Mouse (Mus musculus) gastrocnemius, postnatal 36 days (tissue): ENCODE measurements around the gene Pawr. TPM values are rescaled to one million over a fixed set of nuclear protein-coding genes. Genes with fewer than 3 reads are reported as not detected.

Source experiments
- DNase-seq, 2 experiments: peaks; one replicate each; pipeline ENCODE4 v3.0.0; 2022
- intact Hi-C: fragments of 180-260 bp; cut with DNase I; formaldehyde crosslinking; loops from one replicate; pipeline ENCODE4 v1.15.1; 2025
- total RNA-seq, 2 experiments: library from RNA; stranded (reverse); gene quantifications; 2 replicates each; pipeline ENCODE4 v1.2.3; 2021

Gene Pawr
- total RNA-seq, 2 experiments from 2014 or later, result 0.48 to 0.89 TPM

DNA sequence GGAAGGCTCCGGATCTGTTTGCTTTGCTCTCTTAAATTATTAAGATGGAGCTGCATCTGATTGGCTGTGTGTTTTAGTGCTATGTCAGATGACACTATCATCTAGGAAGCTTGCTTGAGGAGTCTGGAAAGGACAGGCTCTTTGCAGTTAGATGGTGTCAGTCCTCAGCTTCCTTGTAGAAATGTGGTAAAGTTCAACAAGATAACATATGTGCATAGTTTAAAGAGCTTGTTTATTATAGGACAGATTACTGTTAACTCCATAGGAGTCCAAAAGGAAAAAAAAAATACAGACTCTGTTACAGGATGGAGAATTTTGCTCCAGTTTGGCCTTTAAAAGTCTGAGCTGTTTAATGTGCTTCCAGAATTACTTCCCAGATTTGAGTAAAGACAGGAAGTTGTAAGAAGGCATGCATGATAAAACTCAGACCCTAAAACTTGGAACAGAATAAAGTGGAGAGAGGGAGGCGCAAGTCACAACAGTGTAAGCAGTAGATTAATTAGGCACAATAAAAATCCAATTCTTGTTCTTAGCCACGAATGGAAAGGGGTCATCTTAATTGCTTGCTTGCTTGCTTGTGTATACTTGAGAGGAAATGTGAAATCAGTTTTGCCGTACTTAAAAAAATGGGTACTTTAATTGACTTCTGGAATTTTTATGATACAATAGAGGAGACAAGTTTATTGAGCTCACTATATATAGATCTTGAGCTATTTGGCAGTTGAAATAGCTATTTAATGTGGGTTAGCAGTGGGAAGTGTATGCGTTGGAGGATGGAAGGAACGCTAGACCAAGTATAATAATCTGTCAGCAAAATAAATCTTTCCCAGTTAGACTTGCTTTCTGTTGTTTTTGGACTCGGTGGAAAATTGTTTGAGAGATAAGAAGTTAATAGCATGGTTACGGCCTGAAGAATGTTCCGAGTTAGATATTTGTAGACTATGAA is 18.5 kb downstream of the Pawr start:
- no peak for DNase-seq
- intact Hi-C loops, result no loop called here

DNA sequence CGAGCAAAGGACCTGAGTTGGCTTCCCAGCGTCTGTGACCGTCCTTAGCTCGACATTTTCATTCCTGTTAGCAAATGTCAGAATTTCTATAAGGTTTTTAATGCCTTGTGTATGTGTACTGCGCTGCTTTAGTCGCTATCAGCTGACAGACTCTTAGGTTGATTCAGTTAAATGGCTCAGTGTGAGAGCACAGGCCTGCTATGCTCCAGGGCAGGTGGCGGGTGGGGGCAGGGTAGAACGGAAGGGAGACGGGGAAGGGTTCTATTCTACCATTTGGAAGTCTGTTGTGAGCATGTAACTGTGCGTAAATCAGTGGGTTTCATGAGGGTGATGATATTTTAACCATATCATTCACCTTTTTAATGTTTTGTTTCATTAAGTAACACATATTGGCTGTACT is 21.0 kb downstream of the Pawr start:
- intact Hi-C loops, result no loop called here
- no peak for DNase-seq

DNA sequence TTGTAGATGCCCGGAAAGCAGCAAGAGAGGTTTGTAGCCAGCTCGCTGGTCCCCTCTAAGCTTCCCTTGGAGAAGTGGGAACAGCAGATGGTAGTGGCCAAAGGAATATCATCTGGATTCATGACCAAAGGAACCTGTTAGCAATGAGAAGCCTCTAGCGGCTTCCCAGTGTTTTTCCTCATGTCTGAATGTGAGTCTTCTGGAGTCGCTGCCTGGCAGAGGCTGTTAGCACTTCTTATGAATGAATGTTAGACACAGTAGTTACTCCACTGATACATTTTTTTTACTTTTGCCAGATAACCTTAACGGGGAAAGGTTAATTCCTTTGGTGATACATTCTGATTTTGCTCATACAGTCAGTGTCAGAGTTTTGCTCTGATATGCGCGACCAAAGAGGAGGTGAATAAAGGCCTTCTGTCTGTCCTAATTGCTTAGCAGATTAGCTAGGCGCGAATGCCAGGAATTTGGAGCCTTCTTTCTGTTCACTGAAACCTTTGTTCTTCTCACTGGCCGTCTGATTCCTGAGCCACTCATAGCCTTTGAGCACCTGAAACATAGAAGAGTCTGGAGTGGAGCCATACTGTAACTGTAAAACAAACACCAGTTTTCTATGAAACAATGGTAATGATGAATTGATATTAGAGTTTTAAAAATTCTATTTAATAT is 22.9 kb downstream of the Pawr start:
- intact Hi-C loops, result no loop called here
- no peak for DNase-seq

DNA sequence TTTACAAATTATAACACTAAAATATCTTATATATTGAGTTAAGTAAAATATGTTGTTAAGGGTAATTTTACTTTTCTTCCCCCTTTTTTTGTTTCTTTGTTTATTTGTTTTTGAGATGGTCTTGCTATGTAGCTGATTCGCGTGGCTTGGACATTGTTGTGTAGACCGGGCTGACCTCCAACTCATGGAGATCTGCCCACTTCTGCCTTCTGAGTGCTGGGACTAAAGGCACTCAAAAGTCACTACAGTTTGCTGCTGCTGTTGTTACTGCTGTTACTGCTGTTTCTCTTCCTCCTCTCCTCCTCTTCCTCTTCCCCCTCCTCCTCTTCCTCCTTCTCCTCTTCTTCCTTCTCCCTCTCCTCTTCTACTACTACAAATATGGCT is 23.5 kb downstream of the Pawr start:
- DNase-seq, result no peak
- intact Hi-C loops, result no loop called here

DNA sequence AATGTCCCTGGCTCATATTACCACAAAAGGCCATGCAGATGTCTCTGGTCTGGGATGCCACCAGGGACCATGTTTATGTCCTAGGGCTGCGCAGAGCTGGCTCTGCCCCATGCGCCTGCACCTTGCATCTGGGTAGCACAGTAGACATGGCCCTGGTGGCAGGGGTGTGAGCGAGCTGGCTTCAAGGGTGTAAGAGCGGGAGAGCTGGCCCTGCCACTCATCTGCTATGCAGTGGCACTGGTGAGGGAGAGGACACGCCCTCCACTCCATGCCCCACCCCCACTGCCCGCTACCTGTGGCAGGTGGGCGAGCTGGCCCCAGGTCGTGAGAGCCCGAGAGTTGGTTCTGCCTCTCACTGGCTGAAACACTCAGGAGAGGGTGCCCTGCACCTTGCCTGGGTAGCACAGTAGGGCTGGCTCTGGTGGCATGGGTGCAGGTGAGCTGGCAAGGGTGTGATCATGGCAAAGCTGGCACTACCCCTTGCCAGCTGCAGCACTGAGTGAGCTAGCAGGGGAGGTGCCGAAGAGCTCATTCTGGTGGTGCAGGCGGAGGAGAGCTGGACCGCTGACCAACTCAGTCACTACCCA is 24.8 kb downstream of the Pawr start:
- intact Hi-C loops, result no loop called here
- DNase-seq, result no peak

DNA sequence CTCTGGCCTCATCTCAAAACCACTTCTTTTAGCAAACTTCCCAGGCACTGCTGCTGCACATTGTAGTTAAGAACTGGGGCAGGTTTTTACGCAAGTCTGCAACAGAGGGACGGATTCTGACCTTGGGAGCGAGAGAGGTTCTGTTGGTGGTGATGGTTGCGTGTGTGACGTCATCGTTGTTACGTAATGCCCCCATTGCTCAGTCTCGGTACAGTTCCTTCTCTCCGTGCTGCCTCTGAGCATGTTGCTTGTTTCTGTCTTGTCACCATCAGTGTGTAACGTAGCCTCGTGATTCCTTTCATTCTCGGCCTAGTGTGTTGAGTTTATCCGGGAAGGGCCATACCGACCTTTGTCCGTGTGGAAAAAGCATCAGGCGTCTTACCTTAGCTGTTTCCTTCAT is 28.1 kb downstream of the Pawr start:
- intact Hi-C loops, result no loop called here
- DNase-seq, result no peak

DNA sequence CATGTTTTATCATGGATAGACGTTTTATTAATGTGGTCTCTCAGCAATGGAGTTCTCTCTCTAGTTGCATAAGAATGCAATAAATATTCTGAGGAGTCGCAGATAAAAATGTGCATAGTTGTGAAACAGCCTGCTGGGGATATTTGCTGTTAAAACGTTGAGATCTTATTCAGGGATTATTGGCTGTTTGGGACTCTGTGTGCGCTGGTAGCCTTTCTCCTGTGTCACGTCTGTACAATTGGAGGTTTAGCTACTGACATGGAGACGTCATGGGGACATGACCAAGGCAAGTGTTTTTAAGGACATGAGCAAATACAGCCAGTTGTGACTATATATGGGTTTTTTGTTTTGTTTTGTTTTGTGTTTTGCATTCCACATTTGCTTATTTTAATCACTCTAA is 28.9 kb downstream of the Pawr start:
- no peak for DNase-seq
- intact Hi-C loops, result no loop called here

DNA sequence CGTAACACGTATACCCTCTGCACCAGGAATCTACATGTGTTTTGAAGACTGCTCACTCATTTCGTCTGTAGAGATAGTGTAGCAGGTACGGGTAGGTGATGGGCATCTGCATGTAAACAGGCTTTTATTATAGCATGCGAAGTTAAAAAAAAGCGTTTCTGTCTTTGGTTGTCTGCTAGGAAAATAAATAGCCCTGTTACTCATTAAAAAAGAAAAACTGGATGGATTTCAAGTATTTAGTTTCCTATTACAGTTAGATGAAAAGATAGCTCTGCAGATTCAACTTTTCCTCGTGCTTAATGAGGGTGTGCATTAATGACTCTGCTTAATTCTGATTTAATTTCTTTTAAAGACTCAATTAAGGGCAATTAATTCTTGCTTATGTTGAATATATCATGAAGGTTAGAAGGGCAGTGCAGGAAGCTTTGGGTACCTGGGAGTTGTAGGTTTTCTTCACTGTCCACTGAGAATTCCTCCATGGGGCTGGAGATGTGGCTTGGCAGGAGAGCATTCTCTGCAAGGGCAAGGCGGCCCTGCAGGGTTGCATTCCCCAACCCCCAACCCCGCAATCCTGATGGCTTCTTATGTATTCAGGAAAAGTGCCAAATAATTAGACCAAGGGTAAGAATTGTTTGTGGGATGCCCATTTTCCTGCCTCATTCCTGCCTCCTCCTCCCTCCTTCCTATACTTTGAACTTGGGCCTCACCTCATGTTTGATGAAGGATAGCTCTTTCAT is 29.7 kb downstream of the Pawr start:
- intact Hi-C loops, result no loop called here
- DNase-seq, result no peak

DNA sequence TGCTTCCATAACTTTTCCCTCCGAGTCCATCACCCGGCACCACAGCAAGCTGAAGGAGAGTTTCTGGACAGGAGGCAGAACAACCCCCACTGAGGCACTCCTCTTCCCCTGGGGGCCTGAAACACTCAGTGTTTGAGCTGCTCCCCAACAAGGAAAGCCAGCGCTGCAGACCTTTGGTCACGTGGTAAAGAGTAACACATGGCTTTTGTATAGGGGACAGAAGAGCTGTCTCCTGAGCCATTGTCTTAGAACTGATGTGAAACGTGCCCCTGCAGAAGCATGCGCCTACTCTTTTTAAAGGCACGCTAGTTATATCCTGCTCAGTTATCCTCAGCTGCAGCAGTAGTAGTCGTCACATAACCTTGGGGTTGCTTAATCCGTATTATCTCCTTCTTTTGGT is 32.0 kb downstream of the Pawr start:
- intact Hi-C loops, result no loop called here
- DNase-seq, result no peak

DNA sequence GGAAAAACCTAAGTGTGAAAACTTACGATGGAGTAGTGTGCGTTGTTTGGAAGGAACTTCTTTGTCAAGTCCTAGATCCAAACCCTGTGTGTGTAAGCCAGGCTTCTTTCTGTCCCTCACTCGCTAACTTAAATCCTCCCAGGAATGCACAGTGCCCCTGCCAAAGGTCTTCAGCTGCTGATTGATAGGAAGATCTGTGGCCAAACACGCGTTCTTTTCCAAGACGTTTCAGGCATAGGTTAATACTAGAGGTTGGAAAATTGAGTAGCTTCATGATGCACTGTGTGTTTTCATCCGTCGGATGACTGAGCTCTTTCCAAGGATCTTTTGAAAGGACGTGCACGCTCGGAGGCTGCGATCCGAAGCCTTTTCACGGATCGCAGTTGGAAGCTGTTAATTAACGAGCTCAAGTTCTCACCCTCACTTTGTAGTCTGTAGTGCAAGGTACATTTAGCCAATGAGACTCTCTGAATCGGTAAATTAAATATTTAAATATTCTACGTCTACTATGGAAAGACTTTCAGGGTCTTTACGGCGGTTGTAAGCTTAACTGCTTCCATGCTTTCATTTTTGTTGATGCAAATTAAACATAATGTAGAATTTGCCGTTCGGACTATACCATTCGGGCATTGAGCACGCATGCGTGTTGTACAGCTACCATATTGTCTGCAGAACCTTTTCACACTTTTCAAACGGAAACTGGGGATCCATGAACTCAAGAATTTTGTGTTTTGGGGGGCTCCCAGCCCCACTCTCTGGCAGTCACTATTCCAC is 33.2 kb downstream of the Pawr start:
- no peak for DNase-seq
- intact Hi-C loops, result no loop called here

DNA sequence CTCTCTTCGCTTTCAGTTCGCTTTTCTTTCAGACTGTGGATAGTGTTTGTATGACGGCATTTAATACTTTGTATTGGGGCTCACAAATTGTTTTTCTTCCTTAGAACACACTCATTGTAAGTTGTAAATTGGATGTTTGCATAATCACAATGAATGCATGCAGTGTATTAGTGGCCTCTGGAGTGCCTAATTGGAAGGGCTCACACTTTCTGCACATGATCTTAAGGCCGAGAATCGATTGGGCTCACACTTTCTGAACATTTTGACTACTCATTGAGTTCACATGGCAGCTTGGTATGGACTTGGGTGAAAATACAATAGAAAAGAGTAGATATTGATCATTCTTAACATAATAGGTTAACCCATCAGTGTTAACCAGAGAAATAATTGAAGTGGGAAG is 34.3 kb downstream of the Pawr start:
- intact Hi-C loops, result no loop called here
- DNase-seq, result no peak

DNA sequence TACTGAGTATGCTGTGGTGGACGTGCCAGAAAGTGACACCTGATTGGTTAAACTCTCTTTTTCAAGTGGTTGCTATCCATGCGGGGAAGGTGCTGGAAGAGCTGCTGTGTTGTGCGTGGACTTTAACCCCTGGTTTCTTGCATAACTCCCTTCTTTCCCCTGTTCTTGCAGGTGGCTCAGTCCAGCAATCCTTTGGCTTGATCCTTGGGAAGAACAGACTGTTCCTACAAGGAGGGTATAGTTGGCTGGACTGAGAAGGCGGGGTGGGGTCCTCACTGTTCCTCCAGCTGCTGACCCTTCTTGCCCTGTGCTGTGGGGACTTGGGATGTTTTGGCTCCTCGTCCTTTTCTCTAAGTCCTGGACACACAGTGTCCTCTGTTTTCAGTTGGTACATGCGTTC is 36.4 kb downstream of the Pawr start:
- DNase-seq, result no peak
- intact Hi-C loops, result no loop called here

DNA sequence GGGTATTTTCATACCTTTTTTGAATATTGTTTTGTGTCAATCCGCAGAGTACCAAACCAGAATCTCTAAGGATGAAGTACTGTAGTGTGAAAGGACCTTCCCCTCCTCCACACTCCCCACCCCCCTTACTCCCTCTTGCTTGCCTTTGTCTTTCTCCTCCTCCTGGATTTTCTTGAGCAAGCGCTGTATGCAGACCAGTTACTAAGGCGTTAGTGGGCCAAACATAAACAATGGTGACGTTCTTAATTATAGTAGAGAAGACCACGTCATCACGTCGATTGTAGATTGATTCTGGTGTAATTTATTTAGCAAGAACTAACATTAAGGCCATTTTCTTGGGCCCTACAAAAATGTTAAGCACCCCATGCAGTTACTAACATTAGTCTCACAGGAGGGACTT is 40.3 kb downstream of the Pawr start:
- no peak for DNase-seq
- intact Hi-C loops, result no loop called here

DNA sequence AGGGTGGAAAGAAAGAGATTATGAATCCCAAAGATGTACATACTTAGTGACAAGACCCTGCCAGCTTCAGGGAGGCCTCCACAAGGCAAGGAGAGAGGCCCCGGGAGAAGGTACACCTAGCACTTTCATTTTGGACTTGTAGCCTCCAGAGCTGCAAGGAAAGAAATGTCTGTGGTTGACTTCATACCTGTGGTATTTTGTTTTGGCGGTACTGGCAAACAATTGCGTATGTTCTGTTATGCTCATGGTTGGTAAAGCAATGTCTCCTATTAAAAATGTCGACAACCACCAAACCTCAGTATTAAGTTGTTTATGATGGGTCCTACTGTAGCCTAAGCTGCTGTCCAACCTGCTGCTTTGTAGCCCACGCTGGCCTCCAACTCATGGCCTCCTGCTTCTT is 40.9 kb downstream of the Pawr start:
- DNase-seq, result no peak
- intact Hi-C loops, result no loop called here

DNA sequence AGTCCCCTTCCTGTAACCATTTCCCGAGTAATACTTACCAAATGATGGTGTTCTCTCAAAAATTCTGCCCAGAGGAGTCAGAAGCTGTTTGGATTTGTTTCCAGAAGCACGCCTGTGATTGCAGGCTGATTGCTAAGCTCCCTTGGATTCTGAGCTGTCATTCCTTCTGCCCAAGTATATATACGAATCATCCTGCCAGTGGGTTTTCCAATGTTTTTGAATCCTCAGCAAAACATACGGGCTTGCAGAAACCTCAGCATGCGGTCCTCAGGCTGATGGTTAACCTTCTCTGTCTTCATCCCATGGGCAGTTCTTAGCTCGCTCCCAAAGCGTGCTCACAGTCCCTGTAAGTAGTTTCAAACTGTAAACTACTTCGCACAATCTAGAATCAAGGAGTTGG is 43.9 kb downstream of the Pawr start:
- intact Hi-C loops, result no loop called here
- DNase-seq, result no peak

DNA sequence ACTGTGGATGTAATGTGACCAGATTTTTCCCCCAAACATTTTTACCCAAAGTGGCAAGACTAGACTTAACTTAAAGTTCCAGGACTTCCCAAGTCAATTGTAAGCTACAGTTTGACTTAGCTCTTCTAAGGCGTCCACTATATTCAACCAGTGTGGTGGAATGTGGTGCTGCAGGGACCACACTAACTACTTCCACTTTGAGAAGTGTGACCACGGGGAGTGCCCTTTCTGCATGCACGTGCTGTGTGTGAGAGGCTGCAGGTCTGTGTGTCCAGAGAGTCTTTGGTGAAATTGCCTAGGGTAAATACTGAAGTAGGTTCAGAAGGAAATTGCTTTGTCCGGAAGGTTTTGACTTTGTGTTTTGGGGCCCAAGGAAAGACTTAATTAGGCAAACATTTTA is 44.4 kb downstream of the Pawr start:
- intact Hi-C loops, result no loop called here
- no peak for DNase-seq

DNA sequence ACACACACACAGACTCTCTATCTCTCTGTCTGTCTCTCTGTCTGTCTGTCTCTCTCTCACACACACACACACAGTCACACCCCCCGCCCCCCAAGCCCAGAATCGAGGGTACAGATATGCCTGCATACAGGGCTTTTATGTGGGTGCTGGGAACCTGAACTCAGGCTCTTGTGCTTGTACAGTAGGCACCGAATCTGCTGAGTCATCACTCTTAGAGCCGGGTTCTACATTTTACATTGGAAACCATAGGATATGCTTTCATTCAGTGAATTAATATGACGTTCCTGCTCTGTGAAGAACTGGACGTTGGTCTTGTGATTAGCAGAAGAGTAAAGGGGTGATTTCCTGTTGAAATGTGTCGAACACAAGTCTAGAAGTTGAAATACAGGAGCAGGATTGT is 45.4 kb downstream of the Pawr start:
- no peak for DNase-seq
- intact Hi-C loops, result no loop called here

DNA sequence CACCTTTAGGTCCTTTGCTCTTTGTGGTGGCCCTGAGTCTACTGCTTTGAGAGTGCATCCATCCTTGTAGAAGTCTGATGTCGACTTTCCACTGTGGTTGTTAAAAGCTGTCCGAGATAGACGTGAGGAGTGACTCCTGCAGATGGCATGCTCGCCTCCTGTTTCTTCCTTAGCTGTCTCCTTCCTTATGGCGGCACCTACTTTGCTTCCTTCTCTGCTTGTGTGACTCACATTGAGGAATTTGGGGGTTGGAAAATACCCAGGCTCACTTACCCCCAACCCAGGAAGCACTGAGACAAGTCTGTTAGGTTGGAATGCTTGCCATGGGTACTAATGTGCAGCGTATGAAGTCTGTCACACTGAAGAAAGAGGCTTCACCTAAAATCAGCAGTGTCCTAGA is 46.1 kb downstream of the Pawr start:
- intact Hi-C loops, result no loop called here
- no peak for DNase-seq

DNA sequence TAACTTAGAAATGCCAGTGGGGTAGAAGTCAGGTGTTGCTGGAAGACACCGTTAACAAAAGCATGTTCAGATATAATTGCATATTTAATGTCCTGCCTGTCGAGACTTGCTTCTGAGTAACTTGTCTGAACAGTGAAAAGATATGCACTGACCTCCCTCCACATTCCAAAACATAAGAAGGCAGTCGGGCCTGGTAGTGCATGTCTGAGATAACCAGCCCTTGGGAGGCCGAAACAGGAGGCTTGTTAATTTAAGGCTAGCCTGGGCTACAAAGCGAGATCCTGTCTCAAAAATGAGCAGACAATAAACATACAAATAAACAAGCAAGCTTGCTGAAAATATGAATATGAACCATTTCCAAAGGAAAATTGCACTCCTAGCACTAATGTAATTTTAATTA is 46.6 kb downstream of the Pawr start:
- intact Hi-C loops, result no loop called here
- no peak for DNase-seq

DNA sequence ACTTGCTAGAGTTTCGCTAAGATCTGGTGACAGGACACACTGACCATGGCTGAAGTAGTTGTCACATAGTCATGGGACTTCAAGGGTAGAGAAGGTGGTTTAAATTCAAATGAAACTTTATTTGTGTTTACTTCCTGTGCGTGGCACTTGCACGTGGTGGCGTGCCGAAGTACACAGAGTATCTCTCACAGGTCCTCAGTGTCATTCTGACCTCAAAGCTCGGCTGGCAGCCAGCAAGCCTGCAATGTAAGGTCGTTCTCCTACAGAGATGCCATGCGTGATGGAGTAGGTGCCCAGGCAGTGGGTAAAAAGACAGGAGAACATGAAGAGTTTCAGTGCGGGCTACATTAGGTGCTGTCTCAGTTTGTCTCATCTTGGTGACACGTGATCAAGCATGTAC is 48.8 kb downstream of the Pawr start:
- intact Hi-C loops, result no loop called here
- no peak for DNase-seq
